Mouse (Mus musculus) testis, adult 2 months (tissue): Measurements from ENCODE around the gene Cngb1.

Source experiments
- CTCF ChIP-seq: fragments of 200-500 bp; IDR thresholded peaks from 2 replicates; pipeline ENCODE4 v1.5.1; 2012; ENCODE audit warnings: low read depth, mild to moderate bottlenecking, inconsistent platforms, low read length, moderate library complexity; ENCODE audit not compliant: control insufficient read depth, insufficient read depth, insufficient replicate concordance
- POLR2A ChIP-seq: fragments of 200-500 bp; IDR thresholded peaks from 2 replicates; pipeline ENCODE4 v1.6.1; 2012; ENCODE audit warnings: low read depth, mild to moderate bottlenecking, inconsistent platforms, low read length, moderate library complexity; ENCODE audit not compliant: control insufficient read depth

DNA sequence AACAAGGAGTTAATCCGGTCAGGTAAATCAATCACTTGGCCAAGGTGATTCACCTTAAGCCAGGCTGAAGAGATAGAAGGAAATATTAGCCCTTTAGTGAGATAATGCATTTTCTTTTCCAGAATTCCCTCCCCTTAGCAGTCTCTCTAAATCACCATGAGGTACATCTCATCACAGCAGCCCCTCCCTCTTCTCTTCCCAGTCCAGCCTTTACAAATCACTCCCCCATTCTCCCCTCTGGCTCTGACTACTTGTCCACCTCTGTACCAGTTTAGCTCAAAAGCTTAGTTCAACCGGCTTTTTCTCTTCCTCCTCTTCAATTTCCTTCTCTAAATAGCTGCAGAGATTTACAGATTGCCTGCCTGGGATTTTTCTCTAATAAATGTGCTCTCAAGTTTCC, 85.3 kb downstream of the Cngb1 start:
- TF ChIP-seq CTCF (no peak), POLR2A (no peak)
